Mouse (Mus musculus) kidney, adult 11 months (tissue): ENCODE measurements around the gene Pdlim5.
"Not testable (repeated sequence)": the region's sequence is repeated elsewhere in the genome, so short reads cannot be mapped to it uniquely, and the experiment has no call there.

ENCODE experiments used
- DNase-seq: peaks from one replicate; pipeline ENCODE4 v3.0.0; 2022

Pdlim5 gene

DNA sequence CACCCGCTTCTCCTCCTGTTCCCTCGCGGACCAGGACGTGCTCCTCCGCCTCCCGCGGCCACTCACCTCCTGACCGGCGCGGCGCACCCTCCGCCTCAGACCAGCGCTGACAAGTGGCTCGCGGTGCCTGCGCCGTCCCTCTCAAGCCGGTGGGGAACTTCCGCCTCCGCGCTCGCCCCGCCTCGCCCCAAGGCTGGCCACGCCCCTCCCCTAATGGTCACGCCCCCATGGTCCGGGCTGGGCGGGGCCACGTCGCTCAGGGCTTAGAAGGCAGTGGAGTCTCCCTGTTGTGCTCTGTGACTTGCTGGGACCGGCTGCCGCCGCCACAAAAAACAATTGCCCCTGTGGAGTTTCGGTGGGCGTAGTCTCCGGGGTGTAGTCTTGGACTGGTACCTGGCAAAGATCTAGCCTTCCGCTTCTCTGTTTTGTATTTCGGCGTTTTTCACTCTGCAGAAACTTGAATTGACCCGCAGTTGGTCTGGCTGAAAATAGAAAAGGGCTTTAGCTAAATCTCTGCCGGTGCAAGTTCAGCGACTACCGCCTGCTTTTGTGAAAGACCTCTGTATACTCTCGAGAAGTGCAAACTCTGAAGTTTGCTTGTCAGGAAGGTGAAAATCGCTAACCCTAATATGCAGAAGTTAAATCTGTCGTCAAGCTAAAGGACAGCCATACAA lies at the start of gene Pdlim5:
TSS of gene Pdlim5 (minus strand) at position 177 of the 674 bp plus-strand sequence.
- peak; percentile 96 for DNase-seq

DNA sequence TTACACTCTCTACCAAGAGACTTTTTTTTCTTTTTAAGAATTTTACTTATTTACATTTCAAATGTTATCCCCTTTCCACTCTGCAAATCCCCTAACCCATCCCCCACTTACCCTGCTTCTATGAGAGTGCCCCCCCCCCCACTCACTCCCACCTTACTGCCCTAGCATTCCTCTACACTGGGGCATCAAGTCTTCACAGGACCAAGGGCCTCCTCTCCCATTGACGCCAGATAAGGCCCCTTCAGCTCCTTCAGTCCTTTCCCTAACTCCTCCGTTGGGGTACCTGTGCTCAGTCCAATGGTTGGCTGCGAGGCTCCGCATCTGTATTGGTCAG lies 48.2 kb upstream of the Pdlim5 start:
- no peak for DNase-seq

DNA sequence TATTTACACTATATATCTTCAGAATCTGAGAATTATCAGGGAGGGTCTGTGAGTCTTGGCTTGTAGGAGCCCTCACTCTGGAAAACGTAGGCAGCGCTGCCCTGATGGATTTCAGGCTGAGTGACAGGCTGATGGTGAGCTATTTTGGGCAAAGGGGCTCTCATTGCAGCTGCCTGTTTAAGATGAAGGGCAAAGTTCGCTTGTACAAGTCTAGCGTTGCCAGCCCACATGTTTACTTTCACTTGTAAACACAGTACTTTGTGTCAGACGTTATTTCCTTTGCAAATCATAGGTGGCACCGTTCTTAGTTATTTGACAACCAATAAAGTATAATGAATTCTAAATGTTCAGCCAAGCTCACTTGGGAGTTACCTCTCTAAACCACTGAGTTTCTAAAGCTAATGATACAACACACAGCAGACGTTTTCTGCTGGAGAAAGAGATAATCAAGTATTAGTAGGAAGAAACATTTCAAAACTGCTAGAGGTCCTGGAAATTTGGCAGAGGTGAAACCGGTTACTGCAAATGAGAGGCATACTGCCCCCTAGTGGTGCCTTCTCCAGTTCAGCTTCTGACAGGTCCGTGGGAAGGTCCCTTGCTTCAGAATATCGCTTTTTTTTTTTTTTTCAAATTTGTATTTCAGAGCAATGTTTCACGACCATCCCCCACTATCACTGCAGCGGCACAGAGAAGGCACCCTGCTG lies 47.7 kb upstream of the Pdlim5 start:
- DNase-seq, result peak; percentile 78

DNA sequence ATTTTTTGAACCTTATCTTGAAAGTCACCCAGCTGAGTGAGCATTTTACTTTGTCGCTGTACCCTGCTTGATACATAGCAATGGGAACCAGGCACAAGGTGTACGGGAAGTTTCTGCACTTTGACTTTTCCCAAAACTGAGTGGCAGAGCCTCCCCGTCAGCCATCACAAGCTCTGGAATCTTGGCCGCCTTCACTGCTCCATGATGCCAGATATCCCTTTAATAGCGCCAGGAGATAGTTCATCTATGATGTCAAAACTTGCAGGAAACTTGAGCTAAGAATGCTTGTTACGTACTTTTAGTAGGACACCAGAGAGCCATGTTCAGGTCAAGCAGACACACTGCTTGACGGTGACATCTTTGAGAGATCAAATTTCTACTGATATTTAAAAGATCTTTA lies 46.7 kb upstream of the Pdlim5 start:
- DNase-seq, result no peak

DNA sequence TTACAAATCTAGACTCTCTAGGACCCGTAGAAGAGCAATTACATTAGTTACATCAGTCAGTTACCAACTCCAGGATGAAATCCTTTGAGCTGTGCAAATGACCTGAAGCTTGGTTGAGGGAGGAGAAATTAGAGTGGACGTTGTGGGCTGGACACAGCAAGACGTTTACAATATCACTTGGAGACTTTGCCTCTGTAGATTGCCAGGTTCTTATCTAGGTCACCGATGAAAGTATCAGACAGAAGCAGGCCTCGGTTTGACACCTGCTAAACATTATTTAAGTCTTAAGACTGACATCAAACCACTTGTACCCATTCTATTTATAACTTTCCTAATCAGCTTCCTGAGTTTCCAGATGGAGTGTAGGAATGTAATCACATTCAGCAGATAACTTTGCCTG lies 45.6 kb upstream of the Pdlim5 start:
- no peak for DNase-seq

DNA sequence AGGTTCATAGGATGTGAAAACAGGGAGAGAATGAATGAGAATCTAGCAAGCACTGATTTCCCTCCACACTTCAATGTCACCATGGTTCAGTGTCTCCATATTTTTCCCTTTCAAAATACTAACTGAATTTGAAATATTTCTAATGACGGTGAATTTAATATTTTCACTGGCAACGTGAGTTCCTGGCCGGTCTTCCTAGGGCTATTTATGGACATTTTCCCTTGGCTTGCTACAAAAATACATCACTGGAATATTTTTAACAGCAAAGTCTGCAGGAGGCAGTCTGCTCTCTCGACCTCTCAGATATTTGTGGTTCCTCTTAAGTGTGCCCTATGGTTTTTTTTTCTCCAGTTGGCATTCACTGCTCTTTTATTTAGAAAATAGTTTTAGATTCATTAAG lies 44.7 kb upstream of the Pdlim5 start:
- DNase-seq, result no peak

DNA sequence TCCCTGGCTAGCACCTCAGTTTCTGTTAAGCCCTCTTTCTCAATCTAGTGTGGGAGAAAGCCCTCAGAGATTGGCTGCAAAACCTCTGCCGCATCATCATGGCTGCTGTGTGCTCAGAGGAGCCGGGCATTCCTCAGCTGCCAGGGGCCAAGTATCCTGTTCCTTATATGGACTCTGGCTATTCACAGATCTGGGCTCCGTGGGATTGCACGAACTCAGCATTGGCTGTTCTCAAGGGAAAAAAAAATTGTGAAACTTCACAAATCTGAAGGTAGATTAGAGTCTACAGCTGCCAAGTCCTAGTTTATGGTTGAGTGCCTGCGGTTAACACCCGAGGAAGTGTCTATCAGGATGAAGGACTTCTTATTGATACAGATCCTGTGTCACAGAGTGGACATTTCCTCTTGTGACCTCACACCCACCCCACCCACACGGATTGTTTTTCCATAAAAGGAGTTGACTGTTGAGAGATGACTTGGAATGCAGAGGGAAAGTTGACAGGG lies 44.1 kb upstream of the Pdlim5 start:
- peak; percentile 54 for DNase-seq

DNA sequence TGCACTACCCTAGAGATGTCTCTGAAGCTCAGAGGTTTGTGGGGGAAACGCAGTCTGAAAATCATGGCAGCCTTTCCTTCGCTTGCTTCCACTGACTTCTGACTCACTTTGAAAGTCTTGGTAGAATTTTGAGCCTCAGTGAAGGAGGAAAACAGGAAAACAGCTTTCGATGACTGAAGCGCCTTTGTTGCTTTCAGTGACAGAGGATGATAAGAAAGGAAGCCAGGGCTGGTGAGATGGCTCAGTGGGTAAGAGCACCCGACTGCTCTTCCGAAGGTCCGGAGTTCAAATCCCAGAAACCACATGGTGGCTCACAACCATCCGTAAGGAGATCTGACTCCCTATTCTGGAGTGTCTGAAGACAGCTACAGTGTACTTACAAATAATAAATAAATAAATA lies 43.1 kb upstream of the Pdlim5 start:
- DNase-seq, result not testable (repeated sequence)

DNA sequence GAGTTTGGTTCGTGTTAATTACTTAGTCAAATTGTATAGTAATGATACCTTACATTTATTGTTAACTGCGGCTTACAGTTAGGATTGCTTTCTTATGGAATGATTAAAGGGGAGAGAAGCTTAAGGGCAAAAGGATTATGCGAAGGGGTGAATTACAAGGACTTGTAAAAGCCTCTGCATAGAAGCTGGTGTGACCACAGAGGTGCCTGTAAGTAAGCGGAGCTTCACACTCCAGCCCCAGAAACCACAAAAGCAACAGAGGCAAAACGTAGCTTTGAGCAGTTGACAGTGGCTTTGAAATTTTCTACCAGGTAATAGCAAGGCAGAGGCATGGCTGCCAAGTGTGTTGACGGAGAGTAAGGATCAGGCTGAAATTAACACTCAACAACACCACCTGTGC lies 41.3 kb upstream of the Pdlim5 start:
- no peak for DNase-seq

DNA sequence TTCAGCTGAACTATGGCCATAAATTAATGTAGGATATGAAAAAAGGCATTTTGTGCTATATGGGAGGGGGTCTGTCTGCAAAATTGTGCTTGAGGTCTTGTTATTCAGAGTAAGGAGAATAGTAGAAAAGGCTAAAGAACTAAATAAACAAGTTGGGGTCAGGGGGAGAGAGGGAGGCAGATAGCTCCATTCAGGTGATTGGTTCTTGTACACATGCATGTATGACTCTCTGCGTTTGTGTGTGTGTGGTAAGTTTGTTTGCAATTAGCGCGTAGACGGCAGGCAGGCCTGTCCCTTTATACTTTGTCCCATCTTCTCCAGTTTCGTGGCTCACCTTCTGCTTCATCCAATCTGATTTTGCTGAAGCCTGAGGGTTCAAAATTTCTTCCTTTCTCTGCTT lies 40.7 kb upstream of the Pdlim5 start:
- no peak for DNase-seq

DNA sequence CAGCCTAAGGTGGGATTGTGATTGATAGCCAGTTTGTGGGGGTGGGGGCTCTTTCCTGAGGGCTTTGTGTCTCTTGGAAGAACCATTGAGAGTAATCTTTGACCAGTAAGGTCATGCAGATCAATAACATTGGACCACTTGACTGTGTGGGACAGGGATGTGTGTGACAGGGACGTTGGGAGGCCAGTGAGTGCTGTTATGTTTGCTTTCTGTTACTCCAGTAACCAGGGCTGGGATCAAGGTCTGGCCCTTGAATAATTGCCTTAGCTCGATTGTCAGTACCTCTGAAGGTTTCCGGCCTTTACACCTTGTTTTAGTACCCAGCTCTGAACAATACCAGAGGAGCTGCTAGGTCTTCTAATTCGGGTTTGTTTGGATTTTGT lies 39.3 kb upstream of the Pdlim5 start:
- no peak for DNase-seq

DNA sequence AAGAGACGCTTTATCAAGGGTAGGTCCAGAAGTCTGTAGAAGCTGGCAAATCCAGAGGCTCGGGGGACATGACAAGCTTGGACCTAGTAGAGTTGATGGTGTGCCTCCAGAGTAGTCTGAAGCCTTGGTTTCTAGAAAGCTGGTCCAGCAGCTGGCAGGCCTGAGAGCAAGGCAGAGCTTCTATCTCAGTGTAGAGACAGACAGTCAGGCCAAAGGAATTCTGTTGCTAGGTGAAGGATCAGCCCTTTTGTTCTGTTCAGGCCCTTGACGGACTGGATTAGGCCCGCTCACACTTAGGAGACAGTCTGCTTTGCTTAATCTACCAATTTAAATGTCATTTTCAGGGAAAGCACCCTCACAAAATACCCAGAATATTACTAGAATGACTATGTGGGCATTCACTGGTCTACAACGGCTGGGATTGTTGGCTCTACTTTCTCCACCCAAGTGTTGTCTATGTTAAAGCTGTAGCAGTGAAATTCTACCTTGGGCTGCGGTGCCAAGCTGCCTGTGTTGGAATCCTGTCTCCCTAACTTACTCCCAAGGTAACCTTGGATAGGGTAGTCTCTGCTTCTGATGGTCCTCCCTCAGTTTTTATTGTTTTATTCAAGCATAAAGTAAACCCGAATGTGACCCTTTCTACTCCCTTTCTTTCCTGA lies 38.8 kb upstream of the Pdlim5 start:
- DNase-seq, result no peak

DNA sequence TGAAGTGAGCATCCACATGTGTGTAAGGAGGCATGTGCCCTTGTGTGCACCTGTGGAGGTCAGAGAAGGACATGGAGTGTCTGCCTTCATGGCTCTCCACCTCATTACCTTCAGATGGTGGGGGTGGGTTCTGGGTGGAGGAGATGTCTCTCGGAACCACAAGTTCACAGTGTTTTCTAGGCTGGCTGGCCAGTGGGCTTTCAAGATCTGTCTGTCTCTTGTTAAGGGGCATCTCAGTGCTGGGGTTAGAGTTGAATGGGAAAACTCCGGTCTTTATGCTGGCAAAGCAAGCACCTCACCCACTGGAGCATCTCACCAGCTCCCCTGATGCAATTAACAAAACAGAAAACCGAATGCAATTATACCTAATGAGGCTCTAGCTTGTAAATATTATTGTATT lies 36.0 kb upstream of the Pdlim5 start:
- no peak for DNase-seq

DNA sequence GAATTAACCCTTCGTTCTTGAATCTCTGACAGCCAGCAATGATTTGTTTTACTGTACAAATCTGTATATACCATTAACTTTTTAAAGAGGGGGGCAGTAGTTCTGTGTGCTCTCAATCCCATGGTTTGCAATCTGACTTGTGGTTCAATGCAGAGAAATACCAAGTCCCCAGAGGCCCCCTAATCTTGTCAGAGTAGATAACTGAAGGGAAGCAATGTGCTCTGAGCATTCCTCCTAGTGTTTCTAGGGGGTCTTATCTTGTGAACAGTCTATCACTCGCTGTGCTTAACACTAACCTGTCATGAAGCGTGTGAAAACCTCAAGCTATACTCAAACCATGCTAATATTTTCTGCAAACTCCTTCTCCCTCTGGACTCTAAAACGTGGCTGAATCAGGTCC lies 34.6 kb upstream of the Pdlim5 start:
- no peak for DNase-seq

DNA sequence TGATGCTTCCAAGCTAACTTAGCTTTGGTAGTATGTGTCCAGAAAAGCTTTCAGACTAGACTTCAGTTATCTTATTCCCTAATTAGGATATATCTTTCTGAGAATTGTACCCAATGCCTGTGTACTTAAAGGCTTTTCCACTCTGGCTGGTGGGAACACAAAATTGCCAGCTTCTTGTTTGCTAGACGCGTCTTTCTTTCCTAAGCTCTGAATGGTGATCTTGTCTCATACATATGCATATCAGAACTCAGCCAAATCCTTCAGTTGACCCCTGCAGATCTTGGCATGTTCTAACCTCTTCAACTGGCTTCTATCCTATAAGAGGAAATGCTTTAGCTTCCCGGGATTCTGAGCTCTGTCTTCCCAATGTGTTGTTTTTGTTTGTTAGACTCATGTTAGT lies 31.3 kb upstream of the Pdlim5 start:
- DNase-seq, result no peak

DNA sequence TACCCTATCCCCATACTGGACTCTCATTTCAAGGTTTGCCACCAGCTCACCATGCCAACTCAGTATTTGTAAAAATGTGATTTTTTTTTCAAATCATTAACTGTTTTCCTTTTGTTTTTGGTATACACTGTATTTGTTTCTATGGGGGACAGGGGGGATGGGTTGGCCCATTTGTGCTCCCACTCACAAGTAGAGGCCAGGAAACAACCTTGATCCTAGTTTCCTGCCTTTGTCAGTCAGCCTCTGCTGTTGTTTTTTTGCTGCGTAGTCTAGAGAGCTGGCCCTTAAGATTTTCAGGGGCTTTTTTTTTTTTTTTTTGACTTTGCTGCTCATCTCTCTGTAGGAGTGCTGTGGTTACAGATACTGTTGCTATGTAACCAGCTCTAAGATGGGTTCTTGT lies 28.6 kb upstream of the Pdlim5 start:
- no peak for DNase-seq

DNA sequence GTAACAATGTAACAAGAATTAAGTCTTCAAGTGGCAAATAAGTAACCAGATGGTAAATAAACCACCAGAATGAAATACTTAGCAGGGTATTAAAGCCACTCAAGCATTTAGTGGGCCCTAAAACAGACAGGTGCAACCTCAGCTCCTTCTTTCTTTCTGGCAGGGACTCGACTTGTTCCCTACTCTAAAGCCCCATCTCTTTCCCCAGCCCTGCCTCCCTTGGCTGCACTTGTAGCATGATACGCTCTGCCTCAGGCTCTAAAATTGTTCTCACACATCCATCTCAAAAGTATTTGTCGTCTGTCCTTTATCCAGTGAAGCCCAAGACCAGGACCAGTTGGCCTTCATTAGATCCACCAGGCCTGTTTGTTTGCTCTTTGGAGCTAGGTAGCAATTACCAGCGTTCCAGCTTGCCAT lies 28.0 kb upstream of the Pdlim5 start:
- DNase-seq, result peak; percentile 54

DNA sequence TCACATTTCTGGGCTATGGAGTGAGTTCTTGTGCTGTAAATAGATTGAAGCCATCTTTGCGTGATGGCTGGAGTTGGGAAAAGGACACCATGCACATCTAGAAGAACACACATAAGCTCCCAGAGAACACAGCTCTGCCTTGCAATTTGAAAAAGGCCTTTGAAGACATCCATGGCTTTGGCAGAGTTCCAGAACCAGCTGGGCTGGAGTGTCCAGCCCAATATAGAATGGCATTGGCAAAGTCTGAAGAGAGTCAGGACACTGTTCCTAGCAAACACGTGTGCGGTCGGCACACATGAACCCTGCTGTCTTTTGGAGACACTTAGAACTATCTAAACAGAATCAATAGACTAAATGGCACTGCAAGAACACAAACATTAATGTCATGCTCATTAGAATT lies 26.7 kb upstream of the Pdlim5 start:
- no peak for DNase-seq

DNA sequence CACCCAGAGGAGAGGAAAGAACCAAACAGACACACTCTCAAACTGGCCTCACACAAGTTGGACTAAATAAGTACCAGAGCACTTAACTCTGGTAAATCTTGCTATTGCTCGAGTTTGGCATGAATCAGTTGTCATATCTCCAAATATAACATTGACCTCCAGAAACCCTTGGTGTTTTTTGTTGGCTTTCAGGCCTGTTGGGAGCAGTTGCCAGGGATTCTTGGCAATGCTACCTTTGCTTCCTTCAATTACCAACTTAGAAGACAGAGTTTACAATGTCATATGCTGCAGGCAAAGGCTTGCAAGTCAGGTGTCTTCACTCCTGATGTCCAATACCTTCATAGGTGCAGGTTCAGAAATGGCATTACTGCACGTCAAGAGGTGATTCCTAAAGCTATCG lies 26.0 kb upstream of the Pdlim5 start:
- DNase-seq, result no peak

DNA sequence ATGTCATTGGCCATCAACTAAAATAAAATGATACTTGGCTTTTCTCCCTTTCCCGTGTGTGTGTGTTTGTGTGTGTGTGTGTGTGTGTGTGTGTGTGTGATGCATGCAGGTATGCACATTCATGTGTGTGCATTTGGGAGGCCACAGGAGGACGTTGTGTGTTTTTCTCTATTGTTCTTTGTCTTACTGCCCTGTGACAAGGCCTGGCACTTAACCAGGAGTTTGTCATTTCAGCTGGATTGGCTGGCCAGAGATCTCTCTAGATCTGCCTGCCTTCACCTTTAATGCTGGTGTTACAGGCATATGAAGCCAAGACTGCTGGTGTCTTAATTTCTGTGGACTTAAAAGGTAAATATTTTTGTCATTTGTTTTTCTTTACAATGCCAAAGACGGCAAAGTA lies 22.5 kb upstream of the Pdlim5 start:
- DNase-seq, result no peak

DNA sequence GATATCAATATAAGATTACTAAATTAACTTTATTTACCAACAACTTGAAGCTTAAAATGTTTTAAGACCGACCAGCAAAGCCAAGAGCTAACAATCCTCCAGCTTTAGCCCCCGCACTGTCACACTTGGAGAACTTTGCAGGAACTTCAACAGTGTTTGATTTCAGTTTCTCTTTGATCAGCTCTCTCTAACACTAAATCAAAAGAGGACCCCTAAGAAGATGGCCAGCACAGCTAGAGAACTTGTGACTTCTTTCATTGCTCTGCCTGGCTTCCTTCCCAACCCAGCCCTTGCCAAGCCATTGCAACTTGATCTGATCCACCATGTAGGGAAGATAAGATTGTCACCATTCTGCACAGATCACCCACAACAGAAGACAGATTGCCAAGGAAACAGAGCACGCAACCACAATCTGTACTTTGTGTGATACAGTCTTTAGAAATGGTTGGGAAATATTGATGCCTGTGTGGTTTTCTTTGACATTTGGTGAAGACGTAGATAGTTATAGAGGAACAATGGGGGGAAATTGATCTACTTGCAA lies 17.9 kb upstream of the Pdlim5 start:
- no peak for DNase-seq

DNA sequence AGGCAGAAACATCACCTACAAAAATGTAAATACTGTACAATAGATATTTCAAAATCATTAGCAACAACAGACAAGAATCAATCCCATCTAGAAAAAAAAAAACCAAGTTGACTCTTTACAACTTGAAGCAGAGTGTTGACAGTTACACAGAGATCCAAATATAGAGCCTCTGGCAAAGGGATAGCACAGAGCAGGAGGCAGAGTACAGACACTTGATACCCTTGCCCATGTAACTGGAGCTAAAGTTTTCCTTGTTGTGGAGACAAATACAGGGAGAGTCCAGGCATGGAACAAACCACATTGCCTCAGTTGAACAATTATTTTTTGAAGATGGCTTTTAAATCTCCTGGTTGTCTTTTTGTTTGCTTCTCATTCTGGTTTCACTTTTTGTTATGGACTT lies 15.4 kb upstream of the Pdlim5 start:
- no peak for DNase-seq

DNA sequence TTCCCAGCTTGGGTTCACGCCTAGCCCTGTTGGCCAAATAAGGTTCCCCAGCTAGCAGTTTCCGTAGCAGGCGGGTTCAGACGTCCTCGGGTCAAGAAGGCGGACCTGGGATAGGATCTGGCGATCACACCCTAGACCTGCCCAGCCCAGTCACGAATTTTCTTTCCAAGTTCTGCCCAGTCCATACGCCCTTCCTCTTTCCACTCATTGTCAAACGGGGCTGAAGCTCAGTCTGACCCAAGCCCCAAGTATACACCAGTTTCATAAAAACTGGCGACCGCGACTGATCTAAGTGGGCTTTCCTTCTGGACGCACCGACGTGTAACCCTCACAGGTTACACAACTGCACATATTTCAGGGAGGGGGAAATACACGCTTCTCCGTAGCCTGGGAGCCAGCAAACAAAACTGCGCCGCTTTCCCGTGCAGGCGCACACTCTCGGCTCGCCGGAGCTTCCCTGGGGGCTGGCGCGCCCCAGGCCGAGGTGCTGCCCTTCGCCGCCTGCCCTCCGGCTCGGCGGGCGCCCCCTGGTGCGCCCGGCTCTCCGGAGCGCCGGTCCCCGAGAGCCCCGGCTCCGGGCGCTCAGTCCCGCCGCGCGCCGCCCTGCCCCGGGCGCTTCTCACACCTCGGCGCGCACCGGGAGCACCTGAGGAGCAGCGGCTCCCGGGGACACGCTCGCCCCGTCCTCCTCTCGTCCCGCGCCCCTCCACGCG lies 544 bp downstream of the Pdlim5 start:
- peak; percentile 83 for DNase-seq
